In genomic region chr7:73741392-73741791, GRCm38 (mm10) we compare ENCODE assay signal across 10 mouse cellular contexts. TPM values are rescaled to one million over a fixed set of nuclear protein-coding genes. Genes with fewer than 3 reads are reported as not detected.
DNase-seq lines count a peak whose midpoint lies in the region; ATAC-seq and TF ChIP-seq lines count a peak whose summit lies in the region.
"Had no signal": no experiment of that assay in that cellular context is flagged by ENCODE, and none has a peak within 500 bp of the region (broad histone marks: within the 10 kb centered on the region; RNA-seq: fewer than 3 reads in every experiment).

No protein-coding gene starts in this region.

- H3K27me3 ChIP-seq in embryonic facial prominence, embryonic 11.5 days (ENCODE audit: control insufficient read depth, insufficient read depth, low read length), result peaks cover 4% of the 10 kb centered on the region
- H3K27me3 ChIP-seq in hindbrain, postnatal 0 days (ENCODE audit: insufficient read depth, low read length), result no peaks in the 10 kb centered on the region
- H3K27me3 ChIP-seq in midbrain, embryonic 11.5 days (ENCODE audit: control insufficient read depth, insufficient read depth, low read length), result peaks cover 29% of the 10 kb centered on the region

- no peaks in the 10 kb centered on the region for H3K9me3 ChIP-seq in embryonic facial prominence, embryonic 11.5 days (replicated peaks; ENCODE audit: control insufficient read depth, low read length)
- H3K9me3 ChIP-seq in hindbrain, postnatal 0 days (ENCODE audit: low read length), result no peaks in the 10 kb centered on the region
- no peaks in the 10 kb centered on the region for H3K9me3 ChIP-seq in midbrain, embryonic 11.5 days (ENCODE audit: control insufficient read depth, low read length)

- ATAC-seq in frontal cortex, adult (ENCODE audit: low TSS enrichment), result 0 out of 2 replicates have a peak, but pooled peaks have one; percentile 7
- no peak for ATAC-seq in embryonic facial prominence, embryonic 11.5 days (replicated peaks; ENCODE audit: insufficient number of reproducible peaks, low FRiP score, low TSS enrichment, low read depth)
- no peak for ATAC-seq in hindbrain, postnatal 0 days
- ATAC-seq in midbrain, embryonic 11.5 days (ENCODE audit: low FRiP score), result no peak

- 38% methylated on average over 5 of the region's 5 CpGs for WGBS in embryonic facial prominence, embryonic 11.5 days
- WGBS in hindbrain, postnatal 0 days, result 44% methylated on average over 5 of the region's 5 CpGs
- WGBS in midbrain, embryonic 11.5 days, result 78% methylated on average over 5 of the region's 5 CpGs

- H3K9ac ChIP-seq in embryonic facial prominence, embryonic 11.5 days (replicated peaks; ENCODE audit: low read length), result peak overlapping the region; percentile 74
- H3K9ac ChIP-seq in hindbrain, postnatal 0 days (replicated peaks; ENCODE audit: low read length), result peak overlapping the region; percentile 77; the same call in 1 of the 2 replicates
- no peak overlapping the region for H3K9ac ChIP-seq in midbrain, embryonic 11.5 days (ENCODE audit: low read length)

- DNase-seq in frontal cortex, postnatal 14 days (ENCODE audit: low spot score in 2 of 2), result no peak
- peak; percentile 43 for DNase-seq in embryonic facial prominence, embryonic 11.5 days (ENCODE audit: low spot score)
- no peak for DNase-seq in hindbrain, postnatal 0 days (ENCODE audit: low spot score)
- no peak for DNase-seq in midbrain, embryonic 11.5 days (ENCODE audit: low spot score, missing footprints)
- no peak for DNase-seq in layer of hippocampus, adult 9-10 months (ENCODE audit: low spot score)
- no peak for DNase-seq in cerebellum, postnatal 4 days (ENCODE audit: low spot score in 2 of 2)
- no peak for DNase-seq in urinary bladder, postnatal 25 days (ENCODE audit: low spot score)
- DNase-seq: adrenal gland, adult 2 months; gastrocnemius, postnatal 25 days had no signal

- H3K4me2 ChIP-seq in embryonic facial prominence, embryonic 11.5 days (ENCODE audit: low read depth, low read length), result peak overlapping the region; percentile 97
- H3K4me2 ChIP-seq in hindbrain, postnatal 0 days (ENCODE audit: low read depth, low read length), result peak overlapping the region; percentile 95
- peak overlapping the region; percentile 98; the same call in 1 of the 2 replicates for H3K4me2 ChIP-seq in midbrain, embryonic 11.5 days

- peaks cover 3% of the 10 kb centered on the region; the same call in 1 of the 2 replicates for H3K4me1 ChIP-seq in embryonic facial prominence, embryonic 11.5 days (ENCODE audit: control insufficient read depth, insufficient read depth, low read length)
- H3K4me1 ChIP-seq in hindbrain, postnatal 0 days (ENCODE audit: insufficient read depth, low read length), result peaks cover 8% of the 10 kb centered on the region; the same call in 1 of the 2 replicates
- peaks cover 5% of the 10 kb centered on the region for H3K4me1 ChIP-seq in midbrain, embryonic 11.5 days (ENCODE audit: control insufficient read depth, insufficient read depth, low read length)

- TF ChIP-seq CTCF in hindbrain, postnatal 0 days (IDR thresholded peaks at IDR 0.05; ENCODE audit: low read depth), result no peak

- H3K4me3 ChIP-seq in embryonic facial prominence, embryonic 11.5 days (ENCODE audit: low read depth, low read length), result peak overlapping the region; percentile 60
- peak overlapping the region; percentile 75 for H3K4me3 ChIP-seq in hindbrain, postnatal 0 days (ENCODE audit: low read length)
- no peak overlapping the region for H3K4me3 ChIP-seq in midbrain, embryonic 11.5 days (ENCODE audit: low read depth, low read length)

- no peaks in the 10 kb centered on the region for H3K36me3 ChIP-seq in embryonic facial prominence, embryonic 11.5 days (replicated peaks; ENCODE audit: control insufficient read depth, insufficient read depth, low read depth, low read length)
- no peaks in the 10 kb centered on the region for H3K36me3 ChIP-seq in hindbrain, postnatal 0 days (ENCODE audit: insufficient read depth, low read length)
- no peaks in the 10 kb centered on the region for H3K36me3 ChIP-seq in midbrain, embryonic 11.5 days (ENCODE audit: control insufficient read depth, insufficient read depth, low read length)

- no peak overlapping the region for H3K27ac ChIP-seq in embryonic facial prominence, embryonic 11.5 days (replicated peaks; ENCODE audit: low read depth, low read length)
- peak overlapping the region; percentile 92; the same call in 1 of the 2 replicates for H3K27ac ChIP-seq in hindbrain, postnatal 0 days
- H3K27ac ChIP-seq in midbrain, embryonic 11.5 days (ENCODE audit: low read depth, low read length), result no peak overlapping the region

RNA-seq across cellular contexts. Expression of gene Fam174b, which starts 1.3 kb away (rescaled TPM):
- polyA plus RNA-seq in embryonic facial prominence, embryonic 11.5 days (2014; fragmentation: Nextera tagmentation; extraction: Ambion mirVana), result 34.4 and 36.6 TPM in 2 replicates
- 26.1 and 38.4 TPM in 2 replicates for total RNA-seq in hindbrain, postnatal 0 days (2014; rRNA removed)
- polyA plus RNA-seq in hindbrain, postnatal 0 days (2015; fragmentation: Nextera tagmentation; extraction: Ambion mirVana), result 26.8 and 29.3 TPM in 2 replicates
- 28.9 and 36.3 TPM in 2 replicates for polyA plus RNA-seq in midbrain, embryonic 11.5 days (2014; fragmentation: Nextera tagmentation; extraction: Ambion mirVana)
